ENCODE assay signal across 8 mouse cellular contexts in the genomic region with DNA sequence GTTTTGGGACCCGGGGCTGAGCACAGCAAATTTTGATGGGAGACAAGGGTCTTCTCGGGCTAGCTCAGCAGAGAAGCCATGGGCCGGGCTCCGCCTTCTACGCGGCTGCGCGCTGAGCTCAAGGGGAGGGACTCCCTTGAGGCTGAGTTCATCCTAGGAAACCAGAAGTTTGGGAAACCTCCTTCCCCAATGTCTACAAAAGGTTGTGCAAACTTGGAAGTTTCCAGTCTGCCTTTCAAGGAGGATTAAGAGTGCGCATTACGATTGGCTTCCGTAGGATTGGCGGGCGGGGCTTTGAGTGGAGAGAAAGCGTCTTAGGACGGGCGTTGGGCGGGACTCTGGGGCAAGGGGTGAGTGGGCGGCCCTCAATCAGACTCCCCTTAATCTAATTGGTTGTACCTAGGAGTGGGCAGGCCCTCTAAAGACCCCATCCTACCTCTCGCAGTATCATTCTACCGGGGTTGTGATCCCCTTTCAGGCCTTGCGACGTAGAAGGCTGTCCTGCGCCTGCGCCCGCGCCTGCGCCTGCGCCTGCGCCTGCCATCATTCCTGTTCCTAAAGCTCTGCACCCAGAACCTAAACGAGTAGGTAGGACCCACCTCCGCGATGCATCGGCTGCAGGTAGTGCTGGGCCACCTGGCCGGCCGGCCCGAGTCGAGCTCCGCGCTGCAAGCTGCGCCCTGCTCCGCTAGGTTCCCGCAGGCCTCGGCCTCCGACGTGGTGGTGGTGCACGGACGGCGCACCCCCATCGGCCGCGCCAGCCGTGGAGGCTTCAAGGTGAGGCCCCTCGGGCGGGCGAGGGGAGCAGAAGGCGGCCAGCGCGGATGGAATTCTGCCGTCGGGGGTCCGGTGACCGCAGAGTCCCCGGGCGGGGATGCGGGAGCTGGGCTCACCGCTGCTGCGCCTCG. TPM values are rescaled to one million over a fixed set of nuclear protein-coding genes. Genes with fewer than 3 reads are reported as not detected.
DNase-seq lines count a peak whose midpoint lies in the region; ATAC-seq and TF ChIP-seq lines count a peak whose summit lies in the region.

Gene Myd88, minus strand, starts transcription at position 503 of the 908 bp plus-strand sequence.

- WGBS in embryonic facial prominence, embryonic 14.5 days, result 0% methylated on average over 35 of the region's 68 CpGs
- 1% methylated on average over 68 of the region's 68 CpGs for WGBS in heart, adult 2 months
- WGBS in limb, embryonic 13.5 days, result under 1% methylated on average over 67 of the region's 68 CpGs
- WGBS in midbrain, embryonic 16.5 days, result under 1% methylated on average over 64 of the region's 68 CpGs

- H3K4me2 ChIP-seq in embryonic facial prominence, embryonic 14.5 days (ENCODE audit: low read depth, low read length), result peak within 1 kb of the TSS; percentile 80
- H3K4me2 ChIP-seq in limb, embryonic 13.5 days (replicated peaks), result peak within 1 kb of the TSS; percentile 77
- H3K4me2 ChIP-seq in midbrain, embryonic 16.5 days (ENCODE audit: low read length), result peak within 1 kb of the TSS; percentile 72

- no peaks in the 10 kb centered on the region for H3K9me3 ChIP-seq in embryonic facial prominence, embryonic 14.5 days (ENCODE audit: control insufficient read depth, low read length)
- H3K9me3 ChIP-seq in limb, embryonic 13.5 days, result no peaks in the 10 kb centered on the region
- no peaks in the 10 kb centered on the region for H3K9me3 ChIP-seq in midbrain, embryonic 16.5 days (replicated peaks; ENCODE audit: control insufficient read depth, low read length, poor library complexity, severe bottlenecking)

- peak within 1 kb of the TSS; percentile 76 for H3K4me3 ChIP-seq in embryonic facial prominence, embryonic 14.5 days (ENCODE audit: low read depth, low read length)
- H3K4me3 ChIP-seq in heart, adult 2 months, result peak within 1 kb of the TSS; percentile 89
- peak within 1 kb of the TSS; percentile 79 for H3K4me3 ChIP-seq in limb, embryonic 13.5 days
- H3K4me3 ChIP-seq in midbrain, embryonic 16.5 days (ENCODE audit: low read depth, low read length), result peak within 1 kb of the TSS; percentile 75

- TF ChIP-seq POLR2A in heart, adult 2 months (IDR thresholded peaks at IDR 0.05; ENCODE audit: insufficient read depth, low read depth, low read length), result peak; percentile 90

- peaks cover 9% of the 10 kb centered on the region for H3K4me1 ChIP-seq in embryonic facial prominence, embryonic 14.5 days (ENCODE audit: control insufficient read depth, insufficient read depth, low read length)
- peaks cover 6% of the 10 kb centered on the region for H3K4me1 ChIP-seq in heart, adult 2 months (ENCODE audit: control insufficient read depth, insufficient read depth, low read length)
- peaks cover 26% of the 10 kb centered on the region for H3K4me1 ChIP-seq in limb, embryonic 13.5 days
- H3K4me1 ChIP-seq in midbrain, embryonic 16.5 days (ENCODE audit: control insufficient read depth, insufficient read depth, low read length), result peaks cover 20% of the 10 kb centered on the region

- peak; percentile 70 for TF ChIP-seq EP300 in heart, adult 2 months (IDR thresholded peaks at IDR 0.05; ENCODE audit: insufficient read depth, low read depth, low read length)

- TF ChIP-seq CTCF in heart, adult 2 months (IDR thresholded peaks at IDR 0.05), result no peak

- H3K36me3 ChIP-seq in embryonic facial prominence, embryonic 14.5 days (ENCODE audit: control insufficient read depth, insufficient read depth, low read length), result peaks cover 32% of the 10 kb centered on the region
- H3K36me3 ChIP-seq in heart, adult 2 months (ENCODE audit: control insufficient read depth, insufficient read depth, low read length), result no peaks in the 10 kb centered on the region
- peaks cover 33% of the 10 kb centered on the region for H3K36me3 ChIP-seq in limb, embryonic 13.5 days
- H3K36me3 ChIP-seq in midbrain, embryonic 16.5 days (ENCODE audit: control insufficient read depth, insufficient read depth, low read length), result peaks cover 7% of the 10 kb centered on the region

- H3K27ac ChIP-seq in embryonic facial prominence, embryonic 14.5 days (replicated peaks; ENCODE audit: low read depth, low read length), result peak within 1 kb of the TSS; percentile 86
- H3K27ac ChIP-seq in heart, adult 2 months, result peak within 1 kb of the TSS; percentile 95
- peak within 1 kb of the TSS; percentile 91 for H3K27ac ChIP-seq in limb, embryonic 13.5 days
- H3K27ac ChIP-seq in midbrain, embryonic 16.5 days (ENCODE audit: low read length), result peak within 1 kb of the TSS; percentile 87

- no peaks in the 10 kb centered on the region for H3K79me2 ChIP-seq in heart, adult 2 months (replicated peaks; ENCODE audit: control insufficient read depth, insufficient read depth, low read length)

- intact Hi-C loops in heart, adult 2 months (cut with DNase I), result loop anchor here (2.0 to 10.0 kb wide), 3 partner anchors 18 to 236 kb away; partner anchors contain the start of genes Acvr2b, Dlec1 and Oxsr1

- H3K27me3 ChIP-seq in embryonic facial prominence, embryonic 14.5 days (replicated peaks; ENCODE audit: control insufficient read depth, insufficient read depth, low read length), result no peaks in the 10 kb centered on the region
- no peaks in the 10 kb centered on the region for H3K27me3 ChIP-seq in heart, adult 2 months (ENCODE audit: control insufficient read depth, insufficient read depth, low read length)
- no peaks in the 10 kb centered on the region for H3K27me3 ChIP-seq in limb, embryonic 13.5 days
- H3K27me3 ChIP-seq in midbrain, embryonic 16.5 days (ENCODE audit: control insufficient read depth, insufficient read depth, low read depth, low read length), result 0 out of 2 replicates have a peak, but pooled peaks cover 5% of the 10 kb centered on the region

- H3K9ac ChIP-seq in embryonic facial prominence, embryonic 14.5 days (ENCODE audit: low read depth, low read length), result peak within 1 kb of the TSS; percentile 83
- H3K9ac ChIP-seq in heart, adult 2 months (ENCODE audit: low read depth, low read length), result peak within 1 kb of the TSS; percentile 93
- peak within 1 kb of the TSS; percentile 87 for H3K9ac ChIP-seq in limb, embryonic 13.5 days
- H3K9ac ChIP-seq in midbrain, embryonic 16.5 days (ENCODE audit: low read depth, low read length), result peak within 1 kb of the TSS; percentile 82

- peak; percentile 100 for DNase-seq in 3T3-L1 (ENCODE audit: low read depth, low spot score)
- peak; percentile 68 to 90 for DNase-seq in adrenal gland, postnatal 4 days (ENCODE audit: low spot score in 2 of 2)
- peak; percentile 100 for DNase-seq in embryonic facial prominence, embryonic 14.5 days (ENCODE audit: low spot score)
- DNase-seq in heart, adult 2 months, result peak; percentile 92 to 98
- peak; percentile 98 to 99 for DNase-seq in kidney, adult 8-10 months
- DNase-seq in spleen, postnatal 10 days (ENCODE audit: low spot score in 2 of 2), result peak; percentile 80 to 90

- peak; percentile 99 for ATAC-seq in embryonic facial prominence, embryonic 14.5 days (ENCODE audit: low read depth)
- peak; percentile 99 for ATAC-seq in limb, embryonic 13.5 days (ENCODE audit: low FRiP score, low read depth)
- peak; percentile 98 for ATAC-seq in midbrain, embryonic 16.5 days

RNA-seq across cellular contexts. Expression of gene Myd88, which starts in this region (rescaled TPM):
- total RNA-seq in adrenal gland, postnatal 4 days (2021), result 10 to 100 TPM; 29.4 to 31.3 TPM
- polyA plus RNA-seq in embryonic facial prominence, embryonic 14.5 days (2014; fragmentation: Nextera tagmentation; extraction: Ambion mirVana), result 22.2 and 26.4 TPM in 2 replicates
- 10 to 100 TPM; 12.1 to 14.8 TPM for total RNA-seq in heart, adult 2 months (2021)
- polyA plus RNA-seq in heart, adult 2 months (2012; rRNA removed), result 12.2 and 14.6 TPM in 2 replicates
- polyA plus RNA-seq in limb, embryonic 13.5 days (2015; fragmentation: Nextera tagmentation; extraction: Ambion mirVana), result 14.1 and 15.7 TPM in 2 replicates
- 5.2 and 5.8 TPM in 2 replicates for polyA plus RNA-seq in midbrain, embryonic 16.5 days (2015; fragmentation: Nextera tagmentation; extraction: Ambion mirVana)

Comparison
In these comparisons a context has a peak if more than half of its experiments do, and no peak if none do; other contexts are left out.
1. Peak in every context shown above with its lines: DNase-seq, ATAC-seq, H3K4me3 ChIP-seq and H3K27ac ChIP-seq.